Mouse (Mus musculus): Measurements from ENCODE around the gene Adarb2. TPM values are rescaled to one million over a fixed set of nuclear protein-coding genes. Genes with fewer than 3 reads are reported as not detected.

Gene Adarb2
- 13.3 and 15.2 TPM in 2 replicates for polyA plus RNA-seq (2015; fragmentation: Nextera tagmentation; extraction: Ambion mirVana)

DNA sequence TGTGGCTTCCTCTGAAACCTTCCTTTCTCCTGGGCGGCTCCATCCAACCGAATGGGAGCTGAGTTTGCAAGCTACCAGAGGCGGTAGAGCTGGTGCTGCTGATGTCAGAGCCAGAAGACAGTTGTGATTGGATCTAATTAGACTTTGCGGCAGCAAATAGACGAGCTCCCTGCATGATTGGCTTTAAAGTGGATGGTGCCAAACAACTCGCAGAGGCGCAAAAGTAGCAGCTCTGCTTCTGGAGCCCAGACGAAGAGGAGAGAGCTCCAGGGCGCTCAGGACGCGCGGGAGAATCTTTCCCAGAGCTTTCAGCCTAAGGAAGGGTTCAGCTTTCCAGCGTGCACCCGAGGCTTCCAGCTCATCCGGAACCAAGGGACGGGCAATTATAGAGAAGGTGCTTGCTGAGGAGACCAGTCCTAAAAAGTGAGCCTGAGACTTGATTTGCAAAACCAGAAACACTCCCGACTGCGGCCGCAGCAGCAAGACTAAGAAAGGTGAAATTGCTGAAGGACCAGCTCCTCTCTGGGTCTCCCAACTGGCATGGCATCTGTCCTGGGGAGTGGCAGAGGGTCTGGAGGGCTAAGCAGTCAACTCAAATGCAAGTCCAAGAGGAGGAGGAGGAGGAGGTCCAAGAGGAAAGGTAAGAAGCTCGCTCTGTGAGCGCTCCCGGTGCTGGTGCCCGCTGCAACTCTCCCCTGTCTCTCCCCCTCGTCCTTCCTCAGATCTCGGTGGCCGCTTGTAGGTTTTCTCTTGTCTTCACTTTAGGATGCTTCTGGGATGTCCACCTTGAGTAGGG lies at the start of gene Adarb2:
Adarb2 (plus strand) TSS at position 186 of the 796 bp plus-strand sequence.
- Histone ChIP-seq H3K9ac (peak within 1 kb of the TSS; percentile 71), H3K36me3 (no peaks in the 10 kb centered on the region), H3K4me2 (peak within 1 kb of the TSS; percentile 84), H3K27me3 (no peaks in the 10 kb centered on the region), H3K27ac (replicated peaks) (peak within 1 kb of the TSS; percentile 61), H3K4me3 (peak within 1 kb of the TSS; percentile 51), H3K4me1 (replicated peaks) (peaks cover 23% of the 10 kb centered on the region), H3K9me3 (no peaks in the 10 kb centered on the region)
- WGBS, result under 1% methylated on average over 26 of the region's 26 CpGs
- peak; percentile 94 for ATAC-seq (ENCODE audit: low read depth)

DNA sequence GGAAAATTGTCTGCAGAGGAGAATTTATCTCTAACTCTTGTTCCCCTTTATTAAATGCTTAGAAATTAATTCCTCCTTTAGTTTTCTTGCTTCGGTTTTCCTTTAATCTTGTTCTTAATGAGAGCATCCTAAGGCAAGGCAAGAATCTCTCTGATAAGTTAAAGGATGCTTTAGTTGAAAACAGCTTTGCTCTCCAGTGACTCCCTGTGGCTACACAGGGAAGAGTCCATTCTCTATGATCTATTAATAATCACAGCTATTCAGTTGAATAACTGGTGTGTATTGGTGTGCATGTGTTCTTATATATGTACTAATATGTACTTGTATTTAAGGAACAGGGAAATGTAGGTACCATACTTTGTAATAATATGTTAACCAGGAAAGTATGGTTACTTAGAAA lies 28.9 kb upstream of the Adarb2 start:
- Histone ChIP-seq H3K4me1 (replicated peaks) (no peaks in the 10 kb centered on the region), H3K4me2 (no peak overlapping the region), H3K27me3 (no peaks in the 10 kb centered on the region), H3K9me3 (no peaks in the 10 kb centered on the region), H3K36me3 (no peaks in the 10 kb centered on the region), H3K9ac (no peak overlapping the region), H3K27ac (replicated peaks) (no peak overlapping the region), H3K4me3 (no peak overlapping the region)
- no peak for ATAC-seq (ENCODE audit: low read depth)
- WGBS, result 80% methylated on average over 1 of the region's 1 CpGs

DNA sequence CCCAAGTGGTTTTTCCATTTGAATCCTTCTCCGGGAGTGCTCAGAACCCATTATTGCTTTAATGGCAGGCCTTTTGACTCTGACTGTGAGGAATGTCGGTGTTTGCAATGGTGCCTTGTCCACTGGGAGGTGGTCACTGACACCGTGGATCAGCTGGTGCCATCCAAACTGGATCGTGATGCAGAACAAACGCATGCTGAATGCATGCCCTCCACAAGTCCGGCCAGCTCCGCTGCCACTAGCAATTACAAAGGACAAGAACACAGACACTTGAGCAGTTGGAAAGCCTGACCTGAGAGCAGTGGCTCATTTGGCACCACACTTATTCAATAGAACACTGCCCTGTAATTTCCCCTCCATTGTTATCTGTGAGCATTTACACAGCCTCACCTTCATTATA lies 10.7 kb upstream of the Adarb2 start:
- Histone ChIP-seq H3K9ac (no peak overlapping the region), H3K27ac (replicated peaks) (no peak overlapping the region), H3K4me1 (replicated peaks) (0 out of 2 replicates have a peak, but pooled peaks cover 4% of the 10 kb centered on the region), H3K9me3 (no peaks in the 10 kb centered on the region), H3K36me3 (no peaks in the 10 kb centered on the region), H3K27me3 (no peaks in the 10 kb centered on the region), H3K4me2 (no peak overlapping the region), H3K4me3 (no peak overlapping the region)
- ATAC-seq (ENCODE audit: low read depth), result no peak
- 11% methylated on average over 7 of the region's 7 CpGs for WGBS

DNA sequence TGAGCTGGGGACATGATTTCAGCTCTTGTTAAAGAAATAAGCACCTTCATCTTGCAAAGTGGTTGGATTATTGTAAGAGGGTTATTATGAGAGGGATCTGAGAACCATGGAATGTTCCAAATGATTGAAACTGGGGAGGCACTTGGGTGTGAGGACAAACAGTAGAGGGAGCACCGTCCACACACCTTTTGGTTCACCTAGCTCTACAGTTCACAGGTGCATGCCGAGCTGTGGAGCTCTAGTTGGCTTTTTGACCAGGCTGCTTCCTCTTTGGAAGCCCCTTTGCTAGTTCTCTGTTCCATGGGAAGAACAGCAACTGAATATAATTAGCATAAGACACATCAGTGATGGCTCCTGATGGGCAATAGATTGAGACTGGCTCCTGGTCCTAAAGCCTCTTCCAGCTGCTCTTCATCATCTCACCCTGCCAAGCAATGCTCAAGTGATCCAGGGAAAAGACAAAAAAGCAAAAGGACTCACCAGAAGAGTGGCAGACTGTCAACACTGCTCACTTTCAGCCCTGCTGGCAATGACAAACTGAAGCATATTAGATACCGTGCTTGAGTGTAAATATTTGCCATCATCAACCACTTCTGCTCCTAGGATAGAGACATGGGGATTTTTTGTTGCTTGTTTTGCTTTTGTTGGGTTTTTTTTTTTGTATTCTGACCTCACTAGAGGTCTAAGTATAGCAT lies 3.3 kb upstream of the Adarb2 start:
- Histone ChIP-seq H3K9ac (no peak overlapping the region), H3K36me3 (no peaks in the 10 kb centered on the region), H3K27ac (replicated peaks) (no peak overlapping the region), H3K4me2 (no peak overlapping the region), H3K27me3 (no peaks in the 10 kb centered on the region), H3K4me1 (replicated peaks) (peaks cover 17% of the 10 kb centered on the region), H3K4me3 (no peak overlapping the region), H3K9me3 (no peaks in the 10 kb centered on the region)
- ATAC-seq (ENCODE audit: low read depth), result no peak
- 68% methylated on average over 3 of the region's 3 CpGs for WGBS

DNA sequence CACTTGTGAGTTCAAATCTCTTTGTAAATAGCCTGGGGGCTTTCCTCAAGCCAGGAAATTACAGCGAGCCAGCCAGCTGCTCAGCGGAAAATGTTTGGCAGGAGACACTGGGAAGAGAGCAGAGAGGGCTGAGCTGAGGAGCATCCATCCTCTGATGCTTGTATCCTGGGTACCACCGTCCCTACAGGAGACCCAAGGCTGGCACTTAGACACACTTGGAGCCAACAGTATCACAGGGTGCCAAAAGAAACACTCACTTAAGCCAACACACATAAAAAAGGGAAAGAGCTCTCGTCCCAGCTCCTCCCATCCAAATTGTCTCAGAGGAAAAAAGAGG lies 779 bp downstream of the Adarb2 start:
- ATAC-seq (ENCODE audit: low read depth), result 0 out of 2 replicates have a peak, but pooled peaks have one; percentile 36
- 1% methylated on average over 4 of the region's 4 CpGs for WGBS
- Histone ChIP-seq H3K9me3 (no peaks in the 10 kb centered on the region), H3K9ac (peak overlapping the region; percentile 71), H3K27me3 (no peaks in the 10 kb centered on the region), H3K4me2 (peak overlapping the region; percentile 84), H3K27ac (replicated peaks) (peak overlapping the region; percentile 61; the same call in 1 of the 2 replicates), H3K4me1 (replicated peaks) (peaks cover 23% of the 10 kb centered on the region), H3K36me3 (no peaks in the 10 kb centered on the region), H3K4me3 (peak overlapping the region; percentile 51)

DNA sequence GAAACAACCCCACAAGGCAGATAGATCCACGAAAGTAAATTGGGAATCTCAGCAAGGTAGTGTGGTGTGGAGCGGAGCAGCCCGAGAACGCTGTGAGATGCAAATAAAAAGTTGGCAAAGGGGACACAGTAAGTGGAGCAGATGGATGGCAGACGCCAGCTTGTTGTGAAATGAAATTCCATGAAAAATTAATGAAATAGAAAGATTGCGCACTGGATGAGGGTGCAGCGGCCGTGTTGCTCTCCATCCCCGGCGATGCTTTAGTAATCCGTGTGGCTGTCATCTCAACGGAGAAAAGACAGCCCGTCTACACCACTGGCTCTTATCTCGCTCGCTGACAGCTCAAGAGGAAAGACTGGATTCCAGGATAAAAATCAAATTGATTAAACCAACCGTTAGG lies 4.7 kb downstream of the Adarb2 start:
- Histone ChIP-seq H3K4me3 (peak overlapping the region; percentile 29), H3K27ac (replicated peaks) (peak overlapping the region; percentile 61), H3K9ac (peak overlapping the region; percentile 38), H3K27me3 (no peaks in the 10 kb centered on the region), H3K36me3 (no peaks in the 10 kb centered on the region), H3K4me2 (peak overlapping the region; percentile 48), H3K9me3 (no peaks in the 10 kb centered on the region), H3K4me1 (replicated peaks) (peaks cover 20% of the 10 kb centered on the region)
- 49% methylated on average over 16 of the region's 16 CpGs for WGBS
- ATAC-seq (ENCODE audit: low read depth), result no peak

DNA sequence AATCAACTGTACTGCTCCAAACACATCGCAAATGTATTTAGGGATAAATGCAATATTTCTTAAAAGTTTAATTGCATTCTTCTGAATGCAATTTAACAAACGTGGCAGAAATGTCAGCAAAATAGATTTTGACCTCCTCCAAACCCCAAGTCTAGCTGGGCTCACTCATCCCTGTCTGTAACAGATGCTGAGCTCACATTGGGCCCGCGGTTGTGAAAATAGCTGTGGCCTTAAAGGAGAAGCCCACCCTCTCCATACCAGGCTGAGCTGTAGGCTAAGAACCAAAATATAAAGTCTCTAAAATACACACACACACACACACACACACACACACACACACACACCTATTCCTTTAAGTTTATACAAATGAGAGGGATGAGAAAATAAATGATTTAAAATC lies 8.1 kb downstream of the Adarb2 start:
- WGBS, result 56% methylated on average over 4 of the region's 4 CpGs

DNA sequence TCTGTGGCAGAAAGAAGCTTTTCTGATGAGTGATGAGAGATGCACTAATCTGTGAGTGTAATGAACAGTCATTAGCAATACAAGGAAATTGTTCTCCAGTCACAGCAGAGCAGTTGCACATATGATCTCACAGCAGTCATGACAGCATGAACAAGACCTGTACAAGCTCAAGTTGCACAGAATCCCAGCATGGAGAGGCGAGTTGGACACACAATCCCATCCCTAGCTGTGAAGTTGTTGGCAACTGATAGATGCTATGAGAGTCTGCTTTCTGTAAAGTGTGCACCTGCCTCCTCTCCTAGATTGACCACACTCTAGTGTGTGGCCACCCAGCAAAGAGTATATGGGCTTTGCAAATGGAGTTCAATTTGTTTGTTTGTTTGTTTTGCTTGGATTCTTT lies 36.2 kb downstream of the Adarb2 start:
- 68% methylated on average over 1 of the region's 1 CpGs for WGBS
- no peaks in the 10 kb centered on the region for H3K36me3 ChIP-seq

More for the DNA sequence above, 8.1 kb downstream of the Adarb2 start:
- H3K27me3 ChIP-seq, result no peaks in the 10 kb centered on the region
- H3K4me2 ChIP-seq, result no peak overlapping the region
- peaks cover 7% of the 10 kb centered on the region; the same call in 1 of the 2 replicates for H3K4me1 ChIP-seq (replicated peaks)
- no peak overlapping the region for H3K27ac ChIP-seq (replicated peaks)
- H3K9me3 ChIP-seq, result no peaks in the 10 kb centered on the region
- no peak for ATAC-seq (ENCODE audit: low read depth)
- H3K9ac ChIP-seq, result no peak overlapping the region
- H3K36me3 ChIP-seq, result no peaks in the 10 kb centered on the region
- no peak overlapping the region for H3K4me3 ChIP-seq

DNA sequence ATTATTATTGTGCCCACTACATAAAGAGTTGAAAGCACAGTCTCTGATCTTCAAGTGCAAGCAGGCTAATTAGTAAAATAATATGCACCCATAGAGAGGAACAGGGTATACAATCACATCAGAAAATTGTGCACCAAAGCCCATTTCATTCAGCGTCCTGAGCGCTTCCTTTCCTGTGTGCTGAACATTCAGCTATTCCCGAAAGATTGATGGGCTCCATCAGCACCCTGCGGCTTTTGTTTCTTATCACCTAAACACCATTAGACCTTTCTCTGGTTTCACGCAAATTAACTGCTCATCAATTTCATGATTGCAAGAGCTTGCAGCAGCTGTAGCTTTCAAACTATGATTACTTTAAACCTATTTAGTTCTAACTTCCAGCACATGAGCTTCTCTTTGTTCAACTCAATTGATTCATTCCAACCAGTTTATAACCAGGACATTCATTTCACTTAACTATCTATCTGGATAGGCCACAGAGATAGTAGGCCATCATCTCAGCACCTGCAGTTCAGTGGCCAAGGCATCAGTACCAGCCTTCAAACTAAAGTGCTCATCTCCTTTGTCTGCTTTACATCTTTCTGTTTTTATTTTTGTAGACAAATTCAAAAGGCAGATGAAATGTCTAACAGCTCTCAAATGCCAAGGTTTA lies 45.5 kb downstream of the Adarb2 start:
- peak; percentile 65; the same call in 1 of the 2 replicates for ATAC-seq (ENCODE audit: low read depth)
- no peak overlapping the region for H3K9ac ChIP-seq
- H3K27ac ChIP-seq (replicated peaks), result no peak overlapping the region
- no peak overlapping the region for H3K4me3 ChIP-seq
- no peaks in the 10 kb centered on the region for H3K36me3 ChIP-seq
- H3K4me1 ChIP-seq (replicated peaks), result peaks cover 11% of the 10 kb centered on the region
- no peaks in the 10 kb centered on the region for H3K9me3 ChIP-seq
- H3K4me2 ChIP-seq, result no peak overlapping the region
- H3K27me3 ChIP-seq, result no peaks in the 10 kb centered on the region
- 25% methylated on average over 5 of the region's 5 CpGs for WGBS

More for the DNA sequence above, 36.2 kb downstream of the Adarb2 start:
- Histone ChIP-seq H3K9ac (no peak overlapping the region), H3K27ac (replicated peaks) (no peak overlapping the region), H3K9me3 (no peaks in the 10 kb centered on the region), H3K4me3 (no peak overlapping the region), H3K4me2 (no peak overlapping the region), H3K27me3 (no peaks in the 10 kb centered on the region), H3K4me1 (replicated peaks) (no peaks in the 10 kb centered on the region)
- ATAC-seq (ENCODE audit: low read depth), result no peak

DNA sequence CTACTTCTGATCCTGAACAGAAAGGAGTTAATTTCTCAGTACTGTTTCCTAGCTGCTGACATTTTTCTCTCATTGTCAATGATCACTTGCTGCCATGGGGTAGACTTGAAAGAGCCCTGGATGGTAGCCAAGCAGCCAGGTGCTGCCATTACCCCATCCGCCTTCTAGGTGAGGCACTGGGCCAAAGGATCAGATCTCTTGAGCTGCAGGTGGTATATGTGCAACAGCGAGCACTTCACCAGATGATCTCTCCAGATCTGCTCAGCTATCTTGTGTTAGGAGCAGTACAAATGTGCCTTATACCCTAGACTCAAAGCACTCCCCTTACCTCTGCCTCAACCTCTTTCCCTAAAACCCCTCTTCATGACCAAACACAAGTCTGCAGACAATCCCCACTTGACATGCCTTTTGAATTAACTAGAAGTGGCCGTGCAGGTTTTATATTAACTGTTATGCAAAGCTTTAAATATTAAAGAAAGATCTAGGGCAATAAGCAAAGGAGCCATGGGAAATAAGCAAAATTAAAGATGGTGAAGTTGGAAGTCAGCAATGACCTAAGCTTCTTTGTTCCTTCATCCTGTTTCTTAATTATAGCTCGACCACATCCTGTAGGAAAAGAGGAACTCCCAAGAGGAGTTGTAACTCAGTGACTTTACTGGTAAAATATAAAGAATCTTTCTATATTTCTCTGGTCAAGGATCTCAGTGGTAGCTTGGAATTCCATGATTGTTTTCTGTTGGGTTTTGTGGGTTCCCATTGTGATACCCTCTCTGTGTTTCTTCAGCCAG lies 69.7 kb downstream of the Adarb2 start:
- Histone ChIP-seq H3K36me3 (no peaks in the 10 kb centered on the region), H3K27ac (replicated peaks) (no peak overlapping the region), H3K9ac (no peak overlapping the region), H3K27me3 (no peaks in the 10 kb centered on the region), H3K4me3 (no peak overlapping the region), H3K4me2 (no peak overlapping the region), H3K9me3 (no peaks in the 10 kb centered on the region), H3K4me1 (replicated peaks) (no peaks in the 10 kb centered on the region)
- 77% methylated on average over 4 of the region's 4 CpGs for WGBS
- ATAC-seq (ENCODE audit: low read depth), result no peak

DNA sequence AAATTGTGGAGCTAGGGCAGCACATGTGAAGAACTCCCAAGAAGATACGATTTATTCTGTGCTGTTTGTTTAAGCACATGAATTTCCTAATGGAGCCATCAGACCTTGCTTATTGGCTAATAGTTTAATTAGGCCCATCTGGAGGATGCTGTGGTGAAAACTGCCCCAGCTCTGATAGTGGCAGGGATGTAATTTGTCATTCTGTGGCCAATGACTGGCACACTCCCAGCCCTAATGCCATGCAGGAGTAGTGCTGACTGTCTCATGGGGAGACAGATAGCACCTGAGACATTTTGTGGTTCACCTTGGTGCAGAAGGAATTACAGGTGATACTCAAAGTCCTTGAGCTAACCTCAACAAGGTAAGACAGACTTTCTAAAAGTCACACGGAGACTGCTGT lies 80.5 kb downstream of the Adarb2 start:
- Histone ChIP-seq H3K4me3 (no peak overlapping the region), H3K27me3 (no peaks in the 10 kb centered on the region), H3K4me1 (replicated peaks) (peaks cover 14% of the 10 kb centered on the region; the same call in 1 of the 2 replicates), H3K27ac (replicated peaks) (no peak overlapping the region), H3K9me3 (no peaks in the 10 kb centered on the region), H3K36me3 (no peaks in the 10 kb centered on the region), H3K4me2 (no peak overlapping the region), H3K9ac (no peak overlapping the region)
- 66% methylated on average over 2 of the region's 2 CpGs for WGBS
- ATAC-seq (ENCODE audit: low read depth), result no peak
